Mouse (Mus musculus) brain, embryonic 14.5 days (tissue): Measurements from ENCODE around the gene Clptm1. TPM values are rescaled to one million over a fixed set of nuclear protein-coding genes. Genes with fewer than 3 reads are reported as not detected.
"Not testable (repeated sequence)": the region's sequence is repeated elsewhere in the genome, so short reads cannot be mapped to it uniquely, and the experiment has no call there.

Experiments used
- DNase-seq: peaks from one replicate; pipeline ENCODE4 v3.0.0-alpha.2; 2011; ENCODE audit warnings: low read depth
- CTCF ChIP-seq: fragments of 200-500 bp; IDR thresholded peaks from 2 replicates; pipeline ENCODE4 v1.5.1; 2012; ENCODE audit warnings: inconsistent platforms, mild to moderate bottlenecking, moderate library complexity, borderline replicate concordance; ENCODE audit not compliant: insufficient read depth, insufficient read length; ENCODE audit errors: extremely low read depth
- POLR2A ChIP-seq: fragments of 200-500 bp; IDR thresholded peaks from 2 replicates; pipeline ENCODE4 v1.6.1; 2012; ENCODE audit warnings: mild to moderate bottlenecking, inconsistent platforms, borderline replicate concordance; ENCODE audit not compliant: poor library complexity, insufficient read depth, insufficient read length, severe bottlenecking; ENCODE audit errors: extremely low read depth
- polyA plus RNA-seq: library from polyadenylated mRNA; depleted of rRNA; stranded (reverse); fragments of >200 nt; gene quantifications from 2 replicates; pipeline ENCODE4 v1.2.3, GENCODE M21; 2012; rRNA removed

Clptm1 gene
- polyA plus RNA-seq, 1 experiment, result 114 TPM

- TF ChIP-seq CTCF (peak; percentile 13; the same call in 1 of the 2 replicates), POLR2A (no peak)
- DNase-seq, result no peak
Measured at GRCm38 (mm10) chr7:19610969-19611368, 53.9 kb downstream of the Clptm1 start.

GRCm38 (mm10) chr7:19609641-19610332 lies 55.0 kb downstream of the Clptm1 start:
- TF ChIP-seq CTCF (no peak), POLR2A (no peak)
- no peak for DNase-seq

DNA sequence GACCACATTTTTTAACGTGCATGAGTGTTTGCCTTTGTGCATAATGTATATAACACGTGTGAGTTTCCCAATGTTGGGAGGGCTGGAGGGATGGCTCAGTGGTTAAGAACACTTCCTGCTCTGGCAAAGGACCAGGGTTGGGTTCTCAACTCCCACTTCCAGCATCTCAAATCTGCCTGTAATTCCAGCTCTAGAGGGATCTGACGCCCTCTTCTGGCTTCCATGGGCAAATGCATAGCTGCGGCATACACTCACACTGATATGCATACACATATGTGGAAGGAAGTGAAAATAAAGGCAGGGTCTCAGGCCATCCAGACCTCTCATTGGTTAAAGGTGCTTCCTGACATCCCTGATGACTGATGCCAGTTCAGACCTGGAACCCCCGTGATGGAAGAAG lies 57.5 kb downstream of the Clptm1 start:
- no peak for DNase-seq
- no peak for TF ChIP-seq CTCF
- TF ChIP-seq POLR2A, result no peak

DNA sequence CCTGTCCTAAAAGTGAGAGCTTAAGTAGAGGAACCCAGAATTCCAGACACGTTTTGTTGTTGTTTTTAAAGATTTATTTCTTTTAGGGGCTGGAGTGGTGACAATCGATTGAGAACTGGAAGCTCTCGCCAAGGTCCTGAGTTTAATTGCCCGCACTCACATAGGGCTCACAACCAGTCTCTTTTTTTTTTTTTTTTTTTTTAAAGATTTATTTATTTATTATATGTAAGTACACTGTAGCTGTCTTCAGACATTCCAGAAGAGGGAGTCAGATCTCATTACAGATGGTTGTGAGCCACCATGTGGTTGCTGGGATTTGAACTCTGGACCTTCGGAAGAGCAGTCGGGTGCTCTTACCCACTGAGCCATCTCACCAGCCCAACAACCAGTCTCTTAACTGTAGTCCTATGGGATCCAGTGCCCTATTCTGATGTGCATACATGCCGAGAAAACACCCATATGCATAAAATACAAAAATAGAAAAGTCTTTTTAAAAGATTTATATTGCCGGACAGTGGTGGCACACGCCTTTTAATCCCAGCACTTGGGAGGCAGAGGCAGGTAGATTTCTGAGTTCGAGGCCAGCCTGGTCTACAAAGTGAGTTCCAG lies 60.1 kb downstream of the Clptm1 start:
- not testable (repeated sequence) for DNase-seq

- TF ChIP-seq CTCF (no peak), POLR2A (peak; percentile 76; the same call in 1 of the 2 replicates)
- peak; percentile 97 for DNase-seq
Measured at GRCm38 (mm10) chr7:19603849-19604605, 60.8 kb downstream of the Clptm1 start, which contains the start of gene Clasrp. TSS of gene Clasrp (minus strand) at chr7:19604486.

GRCm38 (mm10) chr7:19603055-19603454 lies 61.8 kb downstream of the Clptm1 start:
- no peak for TF ChIP-seq POLR2A
- TF ChIP-seq CTCF, result no peak
- no peak for DNase-seq

GRCm38 (mm10) chr7:19600562-19600961 lies 64.3 kb downstream of the Clptm1 start:
- peak; percentile 72 for DNase-seq
- no peak for TF ChIP-seq CTCF
- TF ChIP-seq POLR2A, result no peak

GRCm38 (mm10) chr7:19593061-19593730 lies 71.6 kb downstream of the Clptm1 start:
- DNase-seq, result no peak
- TF ChIP-seq POLR2A (no peak), CTCF (no peak)

GRCm38 (mm10) chr7:19589917-19590316 lies 74.9 kb downstream of the Clptm1 start:
- peak; percentile 87 for DNase-seq

DNA sequence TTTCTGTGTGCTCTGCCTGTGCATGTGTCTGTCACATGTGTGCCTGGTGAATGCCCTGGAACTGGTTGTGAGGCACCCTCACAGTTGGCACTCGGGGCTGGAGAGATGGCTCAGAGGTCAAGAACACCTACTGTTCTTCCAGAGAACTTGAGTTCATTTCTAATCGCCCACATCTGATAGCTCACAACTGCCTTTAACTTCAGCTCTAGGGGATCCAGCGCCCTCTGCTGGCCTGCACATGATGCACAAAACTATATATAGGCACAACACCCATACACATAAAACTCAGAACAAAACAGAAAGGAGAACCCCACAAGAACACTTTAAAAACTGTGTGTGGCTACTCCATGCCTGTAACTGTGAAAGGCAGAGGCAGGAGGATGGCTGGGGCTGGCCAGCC lies 75.6 kb downstream of the Clptm1 start:
- no peak for TF ChIP-seq POLR2A
- peak; percentile 64; the same call in 1 of the 2 replicates for TF ChIP-seq CTCF

More at GRCm38 (mm10) chr7:19589917-19590316, 74.9 kb downstream of the Clptm1 start:
- TF ChIP-seq POLR2A, result no peak
- peak; percentile 80; the same call in 1 of the 2 replicates for TF ChIP-seq CTCF

DNA sequence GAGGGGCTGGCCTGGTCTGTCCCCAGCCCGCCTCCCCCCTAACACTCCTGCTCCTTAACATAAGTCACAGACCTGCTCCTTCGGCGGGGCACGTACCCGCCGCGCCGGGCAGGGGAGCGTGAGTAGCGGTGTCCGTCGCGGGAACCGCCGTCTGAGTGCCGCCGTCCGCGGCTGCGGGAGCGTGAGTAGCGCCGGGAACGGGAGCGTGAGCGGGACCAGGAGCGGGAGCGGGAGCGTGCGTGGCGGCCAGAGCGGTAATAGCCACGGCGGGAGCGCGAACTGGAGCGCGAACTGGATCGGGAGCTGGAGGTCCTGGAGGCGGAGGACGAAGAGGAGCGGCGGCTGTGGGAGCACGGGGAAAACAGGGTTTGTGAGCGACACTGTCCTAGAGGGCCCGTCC lies 78.6 kb downstream of the Clptm1 start:
- DNase-seq, result peak; percentile 13
- TF ChIP-seq CTCF (no peak), POLR2A (no peak)

More for the DNA sequence above, 75.6 kb downstream of the Clptm1 start:
- peak; percentile 59 for DNase-seq

Other genes with a start within 250 kb of the Clptm1 start
- gene Mark4, start 206.2 kb downstream of the Clptm1 start, polyA plus RNA-seq, result 50.7 and 67.0 TPM in 2 replicates
- gene Exoc3l2, start 201.7 kb downstream of the Clptm1 start, polyA plus RNA-seq, result 0.91 and 1.0 TPM in 2 replicates
- gene Bloc1s3, start 156.7 kb downstream of the Clptm1 start, polyA plus RNA-seq, result 11.2 and 14.6 TPM in 2 replicates
- gene Trappc6a, start 156.6 kb downstream of the Clptm1 start, polyA plus RNA-seq, result 29.0 and 38.3 TPM in 2 replicates
- 0.51 and 0.68 TPM in 2 replicates for gene Nkpd1, start 147.2 kb downstream of the Clptm1 start, polyA plus RNA-seq
- gene Ppp1r37, start 102.0 kb downstream of the Clptm1 start, polyA plus RNA-seq, result 116 and 136 TPM in 2 replicates
- gene Zfp296, start 87.7 kb downstream of the Clptm1 start, polyA plus RNA-seq, result 1.4 and 1.6 TPM in 2 replicates
- gene Gemin7, start 87.4 kb downstream of the Clptm1 start, polyA plus RNA-seq, result 67.3 and 72.9 TPM in 2 replicates
- gene Clasrp, start 60.5 kb downstream of the Clptm1 start, polyA plus RNA-seq, result 154 and 197 TPM in 2 replicates
- gene Relb, start 35.6 kb downstream of the Clptm1 start, polyA plus RNA-seq, result 4.8 and 5.3 TPM in 2 replicates
- gene Apoc2, start 12.9 kb upstream of the Clptm1 start, polyA plus RNA-seq, result 0.30 TPM in 2 replicates
- not detected in 2 replicates for gene Gm44805, start 16.4 kb upstream of the Clptm1 start, polyA plus RNA-seq
- not detected in 2 replicates for gene Apoc4, start 16.4 kb upstream of the Clptm1 start, polyA plus RNA-seq
- gene Apoc1, start 27.6 kb upstream of the Clptm1 start, polyA plus RNA-seq, result 0.81 and 2.0 TPM in 2 replicates
- gene Apoe, start 34.2 kb upstream of the Clptm1 start, polyA plus RNA-seq, result 235 and 295 TPM in 2 replicates
- 111 and 131 TPM in 2 replicates for gene Tomm40, start 50.4 kb upstream of the Clptm1 start, polyA plus RNA-seq
- 39.7 and 45.2 TPM in 2 replicates for gene Nectin2, start 85.5 kb upstream of the Clptm1 start, polyA plus RNA-seq
- 13.8 and 19.5 TPM in 2 replicates for gene Bcam, start 106.0 kb upstream of the Clptm1 start, polyA plus RNA-seq
- gene Cblc, start 131.8 kb upstream of the Clptm1 start, polyA plus RNA-seq, result 0.33 and 0.58 TPM in 2 replicates
- 0.47 and 0.92 TPM in 2 replicates for gene Bcl3, start 157.7 kb upstream of the Clptm1 start, polyA plus RNA-seq
- 17.1 and 18.8 TPM in 2 replicates for gene Gm19345, start 187.0 kb upstream of the Clptm1 start, polyA plus RNA-seq
- gene Ceacam16, start 196.3 kb upstream of the Clptm1 start, polyA plus RNA-seq, result not detected in 2 replicates
- 0.03 and 0.15 TPM in 2 replicates for gene Ceacam19, start 222.9 kb upstream of the Clptm1 start, polyA plus RNA-seq